Comparison of ENCODE assay signal across 19 mouse cellular contexts in the genomic region with DNA sequence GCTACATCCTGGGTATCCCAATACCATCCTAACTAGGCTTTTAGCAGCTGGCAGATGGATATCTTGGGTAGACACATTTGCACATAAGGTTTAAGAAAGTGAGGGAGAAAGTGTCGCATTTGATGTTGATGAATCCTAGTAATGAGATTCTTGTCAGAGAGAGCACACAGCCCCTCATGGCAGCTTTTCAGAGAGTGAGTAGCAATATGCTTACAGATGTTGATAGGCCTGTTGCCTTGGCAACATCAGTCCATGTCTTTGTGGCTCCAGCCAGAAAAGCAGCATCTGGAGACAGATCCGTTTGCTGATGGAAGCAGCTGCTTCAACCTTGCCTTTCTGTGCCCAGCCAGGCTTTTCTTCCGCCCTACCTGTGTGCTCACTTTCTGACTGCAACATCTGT.
DNase-seq lines count a peak whose midpoint lies in the region; ATAC-seq lines count a peak whose summit lies in the region.
"Had no signal": no experiment of that assay in that cellular context is flagged by ENCODE, and none has a peak within 500 bp of the region (broad histone marks: within the 10 kb centered on the region; RNA-seq: fewer than 3 reads in every experiment).

No protein-coding gene starts in this region.

- no peak overlapping the region for H3K4me2 ChIP-seq in embryonic facial prominence, embryonic 14.5 days (ENCODE audit: low read depth, low read length)
- no peak overlapping the region for H3K4me2 ChIP-seq in midbrain, embryonic 11.5 days
- H3K4me2 ChIP-seq in hindbrain, embryonic 15.5 days: no peak overlapping the region
- H3K4me2 ChIP-seq in neural tube, embryonic 14.5 days (ENCODE audit: low read depth, low read length): no peak overlapping the region
- H3K4me2 ChIP-seq: heart, embryonic 15.5 days; limb, embryonic 15.5 days; midbrain, embryonic 12.5 days had no signal

- peak; percentile 5 for DNase-seq in embryonic facial prominence, embryonic 14.5 days (ENCODE audit: low spot score)
- DNase-seq in embryonic facial prominence, embryonic 10.5 days (ENCODE audit: low spot score): no peak
- DNase-seq in midbrain, embryonic 11.5 days (ENCODE audit: low spot score, missing footprints): peak; percentile 78
- no peak for DNase-seq in midbrain, embryonic 10.5 days (ENCODE audit: low spot score)
- no peak for DNase-seq in layer of hippocampus, postnatal 14 days (ENCODE audit: low spot score in 2 of 2)
- DNase-seq: adrenal gland, adult 8-10 months; cerebellum, adult 8-10 months; heart, adult 11 months; kidney, adult 9 months; lung, adult 18-20 months; lung, postnatal 36 days; right cerebral cortex, postnatal 4 days had no signal

- ATAC-seq in embryonic facial prominence, embryonic 14.5 days (ENCODE audit: low read depth): no peak
- ATAC-seq in midbrain, embryonic 11.5 days (ENCODE audit: low FRiP score): peak; percentile 63; the same call in 1 of the 2 replicates
- peak; percentile 83 for ATAC-seq in hindbrain, embryonic 15.5 days (ENCODE audit: low FRiP score, low read depth)
- ATAC-seq in neural tube, embryonic 14.5 days (ENCODE audit: low read depth): peak; percentile 90
- ATAC-seq in monocyte, adult 5-6 weeks (replicated peaks; ENCODE audit: insufficient number of reproducible peaks, low FRiP score, low TSS enrichment, poor library complexity, severe bottlenecking): no peak

- H3K9me3 ChIP-seq in embryonic facial prominence, embryonic 14.5 days (ENCODE audit: control insufficient read depth, low read length): no peaks in the 10 kb centered on the region
- H3K9me3 ChIP-seq in embryonic facial prominence, embryonic 10.5 days: no peaks in the 10 kb centered on the region
- H3K9me3 ChIP-seq in midbrain, embryonic 11.5 days (ENCODE audit: control insufficient read depth, low read length): no peaks in the 10 kb centered on the region
- no peaks in the 10 kb centered on the region for H3K9me3 ChIP-seq in midbrain, embryonic 10.5 days (replicated peaks)
- no peaks in the 10 kb centered on the region for H3K9me3 ChIP-seq in hindbrain, embryonic 15.5 days
- no peaks in the 10 kb centered on the region for H3K9me3 ChIP-seq in neural tube, embryonic 14.5 days (ENCODE audit: control insufficient read depth, low read length)
- H3K9me3 ChIP-seq: heart, embryonic 15.5 days; limb, embryonic 15.5 days; midbrain, embryonic 12.5 days had no signal

- no peak overlapping the region for H3K9ac ChIP-seq in embryonic facial prominence, embryonic 14.5 days (ENCODE audit: low read depth, low read length)
- H3K9ac ChIP-seq in midbrain, embryonic 11.5 days (ENCODE audit: low read length): no peak overlapping the region
- H3K9ac ChIP-seq in hindbrain, embryonic 15.5 days: no peak overlapping the region
- no peak overlapping the region for H3K9ac ChIP-seq in neural tube, embryonic 14.5 days (replicated peaks; ENCODE audit: low read depth, low read length)
- H3K9ac ChIP-seq: heart, embryonic 15.5 days; limb, embryonic 15.5 days; midbrain, embryonic 12.5 days had no signal

- H3K4me1 ChIP-seq in embryonic facial prominence, embryonic 14.5 days (ENCODE audit: control insufficient read depth, insufficient read depth, low read length): no peaks in the 10 kb centered on the region
- no peaks in the 10 kb centered on the region for H3K4me1 ChIP-seq in embryonic facial prominence, embryonic 10.5 days
- no peaks in the 10 kb centered on the region for H3K4me1 ChIP-seq in midbrain, embryonic 11.5 days (ENCODE audit: control insufficient read depth, insufficient read depth, low read length)
- peaks cover 6% of the 10 kb centered on the region for H3K4me1 ChIP-seq in midbrain, embryonic 10.5 days
- H3K4me1 ChIP-seq in hindbrain, embryonic 15.5 days (replicated peaks): 0 out of 2 replicates have a peak, but pooled peaks cover 9% of the 10 kb centered on the region
- no peaks in the 10 kb centered on the region for H3K4me1 ChIP-seq in neural tube, embryonic 14.5 days (ENCODE audit: control insufficient read depth, insufficient read depth, low read length)
- H3K4me1 ChIP-seq: heart, embryonic 15.5 days; limb, embryonic 15.5 days; midbrain, embryonic 12.5 days had no signal

- H3K4me3 ChIP-seq in embryonic facial prominence, embryonic 14.5 days (ENCODE audit: low read depth, low read length): no peak overlapping the region
- H3K4me3 ChIP-seq in embryonic facial prominence, embryonic 10.5 days: no peak overlapping the region
- no peak overlapping the region for H3K4me3 ChIP-seq in midbrain, embryonic 11.5 days (ENCODE audit: low read depth, low read length)
- no peak overlapping the region for H3K4me3 ChIP-seq in midbrain, embryonic 10.5 days
- no peak overlapping the region for H3K4me3 ChIP-seq in hindbrain, embryonic 15.5 days
- no peak overlapping the region for H3K4me3 ChIP-seq in neural tube, embryonic 14.5 days (ENCODE audit: low read depth, low read length)
- H3K4me3 ChIP-seq: heart, embryonic 15.5 days; left cerebral cortex, adult 2 months; limb, embryonic 15.5 days; midbrain, embryonic 12.5 days had no signal

- no peak overlapping the region for H3K27ac ChIP-seq in embryonic facial prominence, embryonic 14.5 days (replicated peaks; ENCODE audit: low read depth, low read length)
- no peak overlapping the region for H3K27ac ChIP-seq in embryonic facial prominence, embryonic 10.5 days (replicated peaks)
- H3K27ac ChIP-seq in midbrain, embryonic 11.5 days (ENCODE audit: low read depth, low read length): no peak overlapping the region
- no peak overlapping the region for H3K27ac ChIP-seq in midbrain, embryonic 10.5 days (replicated peaks)
- peak overlapping the region; percentile 43 for H3K27ac ChIP-seq in hindbrain, embryonic 15.5 days (replicated peaks)
- H3K27ac ChIP-seq in neural tube, embryonic 14.5 days (ENCODE audit: low read depth, low read length): no peak overlapping the region
- H3K27ac ChIP-seq: heart, embryonic 15.5 days; left cerebral cortex, adult 2 months; limb, embryonic 15.5 days; midbrain, embryonic 12.5 days had no signal

- H3K27me3 ChIP-seq in embryonic facial prominence, embryonic 14.5 days (replicated peaks; ENCODE audit: control insufficient read depth, insufficient read depth, low read length): no peaks in the 10 kb centered on the region
- H3K27me3 ChIP-seq in embryonic facial prominence, embryonic 10.5 days (replicated peaks; ENCODE audit: low read depth, poor library complexity, severe bottlenecking): no peaks in the 10 kb centered on the region
- no peaks in the 10 kb centered on the region for H3K27me3 ChIP-seq in midbrain, embryonic 11.5 days (ENCODE audit: control insufficient read depth, insufficient read depth, low read length)
- no peaks in the 10 kb centered on the region for H3K27me3 ChIP-seq in midbrain, embryonic 10.5 days (ENCODE audit: low read depth, poor library complexity, severe bottlenecking)
- no peaks in the 10 kb centered on the region for H3K27me3 ChIP-seq in hindbrain, embryonic 15.5 days
- H3K27me3 ChIP-seq in neural tube, embryonic 14.5 days (ENCODE audit: control insufficient read depth, insufficient read depth, low read length): no peaks in the 10 kb centered on the region
- H3K27me3 ChIP-seq: heart, embryonic 15.5 days; limb, embryonic 15.5 days; midbrain, embryonic 12.5 days had no signal

- no peaks in the 10 kb centered on the region for H3K36me3 ChIP-seq in embryonic facial prominence, embryonic 14.5 days (ENCODE audit: control insufficient read depth, insufficient read depth, low read length)
- H3K36me3 ChIP-seq in embryonic facial prominence, embryonic 10.5 days (replicated peaks): no peaks in the 10 kb centered on the region
- no peaks in the 10 kb centered on the region for H3K36me3 ChIP-seq in midbrain, embryonic 11.5 days (ENCODE audit: control insufficient read depth, insufficient read depth, low read length)
- H3K36me3 ChIP-seq in midbrain, embryonic 10.5 days: no peaks in the 10 kb centered on the region
- H3K36me3 ChIP-seq in hindbrain, embryonic 15.5 days: no peaks in the 10 kb centered on the region
- no peaks in the 10 kb centered on the region for H3K36me3 ChIP-seq in neural tube, embryonic 14.5 days (ENCODE audit: control insufficient read depth, insufficient read depth, low read length)
- H3K36me3 ChIP-seq: limb, embryonic 15.5 days; midbrain, embryonic 12.5 days had no signal

- WGBS in embryonic facial prominence, embryonic 14.5 days: 61% methylated on average over 3 of the region's 3 CpGs
- 81% methylated on average over 3 of the region's 3 CpGs for WGBS in embryonic facial prominence, embryonic 10.5 days
- 65% methylated on average over 3 of the region's 3 CpGs for WGBS in midbrain, embryonic 11.5 days
- 68% methylated on average over 3 of the region's 3 CpGs for WGBS in midbrain, embryonic 10.5 days
- 37% methylated on average over 3 of the region's 3 CpGs for WGBS in hindbrain, embryonic 15.5 days
- 71% methylated on average over 3 of the region's 3 CpGs for WGBS in neural tube, embryonic 14.5 days

Comparison
In these comparisons a context has a peak if more than half of its experiments do, and no peak if none do; other contexts are left out.
1. DNase-seq: peak in embryonic facial prominence, embryonic 14.5 days (single experiment) and midbrain, embryonic 11.5 days (single experiment); none in embryonic facial prominence, embryonic 10.5 days (single experiment), midbrain, embryonic 10.5 days (single experiment) and layer of hippocampus, postnatal 14 days (0 of 2).
2. ATAC-seq: peak in midbrain, embryonic 11.5 days (single experiment), hindbrain, embryonic 15.5 days (single experiment) and neural tube, embryonic 14.5 days (single experiment); none in embryonic facial prominence, embryonic 14.5 days (single experiment) and monocyte, adult 5-6 weeks (single experiment).